Comparison of ENCODE assay signal across 13 mouse cellular contexts in the genomic region with DNA sequence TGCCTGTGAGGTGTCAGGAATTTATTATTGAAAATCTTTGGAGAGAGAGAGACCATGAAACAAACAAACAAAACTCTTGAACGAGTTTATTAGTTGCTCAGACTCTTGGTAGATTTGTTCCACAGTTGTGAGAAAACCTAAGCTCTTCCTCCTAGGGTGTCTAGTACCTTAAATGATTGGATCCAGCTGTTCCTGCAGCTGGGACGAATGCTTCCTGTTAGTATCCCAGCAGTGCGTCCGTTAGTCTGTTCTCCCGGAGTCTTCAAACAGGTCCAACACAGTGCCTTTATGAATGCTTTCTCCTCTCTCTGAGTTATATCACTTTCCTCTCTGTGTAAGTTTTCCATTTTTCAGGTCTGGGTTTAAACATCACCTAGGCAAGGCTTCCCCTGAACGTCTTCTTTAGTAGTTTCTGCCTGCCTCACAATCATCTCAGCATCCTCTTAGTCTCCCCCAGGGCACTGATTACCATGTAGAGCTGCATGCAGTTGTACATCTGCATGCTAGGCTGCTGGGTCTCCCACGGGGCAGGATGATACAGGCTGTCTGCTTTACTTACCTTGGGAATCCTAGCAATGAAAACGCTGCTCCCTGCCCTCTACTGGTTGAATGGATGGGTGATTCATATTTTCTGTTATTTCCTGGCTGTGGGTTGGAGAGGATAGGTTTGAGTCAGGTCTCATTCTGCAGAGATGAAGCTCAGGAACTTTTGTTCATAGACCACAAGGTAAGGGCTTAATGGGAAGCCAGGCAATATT.
A peak's percentile ranks its signal among the peaks of the same experiment; 100 is the strongest.
DNase-seq lines count a peak whose midpoint lies in the region; ATAC-seq and TF ChIP-seq lines count a peak whose summit lies in the region.
"Had no signal": no experiment of that assay in that cellular context is flagged by ENCODE, and none has a peak within 500 bp of the region (broad histone marks: within the 10 kb centered on the region; RNA-seq: fewer than 3 reads in every experiment).

No protein-coding gene starts in this region.

- WGBS in lung, postnatal 0 days = 32% methylated on average over 8 of the region's 8 CpGs
- WGBS in embryonic facial prominence, embryonic 13.5 days = 12% methylated on average over 8 of the region's 8 CpGs
- WGBS in stomach, embryonic 14.5 days = 20% methylated on average over 8 of the region's 8 CpGs

- intact Hi-C loops in heart, postnatal 36 days (cut with DNase I) = no loop called here

- no peaks in the 10 kb centered on the region for H3K36me3 ChIP-seq in lung, postnatal 0 days (ENCODE audit: insufficient read depth, low read length)
- H3K36me3 ChIP-seq in embryonic facial prominence, embryonic 13.5 days = no peaks in the 10 kb centered on the region
- H3K36me3 ChIP-seq in stomach, embryonic 14.5 days (ENCODE audit: control insufficient read depth, insufficient read depth, low read length) = no peaks in the 10 kb centered on the region
- H3K36me3 ChIP-seq: hindbrain, embryonic 10.5 days; lung, embryonic 15.5 days had no signal

- no peak overlapping the region for H3K4me2 ChIP-seq in lung, postnatal 0 days (replicated peaks; ENCODE audit: low read depth, low read length)
- H3K4me2 ChIP-seq in embryonic facial prominence, embryonic 13.5 days = peak overlapping the region; percentile 23; the same call in 1 of the 2 replicates
- no peak overlapping the region for H3K4me2 ChIP-seq in stomach, embryonic 14.5 days (replicated peaks; ENCODE audit: low read depth, low read length)
- H3K4me2 ChIP-seq: lung, embryonic 15.5 days had no signal

- H3K4me3 ChIP-seq in lung, postnatal 0 days (ENCODE audit: low read depth, low read length) = no peak overlapping the region
- no peak overlapping the region for H3K4me3 ChIP-seq in embryonic facial prominence, embryonic 13.5 days
- H3K4me3 ChIP-seq in stomach, embryonic 14.5 days (ENCODE audit: low read depth, low read length) = no peak overlapping the region
- H3K4me3 ChIP-seq: hindbrain, embryonic 10.5 days; lung, embryonic 15.5 days had no signal

- H3K27ac ChIP-seq in lung, postnatal 0 days (ENCODE audit: low read length) = no peak overlapping the region
- no peak overlapping the region for H3K27ac ChIP-seq in embryonic facial prominence, embryonic 13.5 days
- H3K27ac ChIP-seq in stomach, embryonic 14.5 days (ENCODE audit: low read length) = peak overlapping the region; percentile 36; the same call in 1 of the 2 replicates
- H3K27ac ChIP-seq: hindbrain, embryonic 10.5 days; lung, embryonic 15.5 days had no signal

- no peak for TF ChIP-seq EP300 in lung, postnatal 0 days (IDR thresholded peaks at IDR 0.05)

- no peaks in the 10 kb centered on the region; the same call in 1 of the 2 replicates for H3K4me1 ChIP-seq in lung, postnatal 0 days (ENCODE audit: insufficient read depth, low read depth, low read length)
- peaks cover 30% of the 10 kb centered on the region for H3K4me1 ChIP-seq in embryonic facial prominence, embryonic 13.5 days
- H3K4me1 ChIP-seq in stomach, embryonic 14.5 days (ENCODE audit: control insufficient read depth, insufficient read depth, low read length) = peaks cover 16% of the 10 kb centered on the region; the same call in 1 of the 2 replicates
- H3K4me1 ChIP-seq: lung, embryonic 15.5 days had no signal

- no peak for ATAC-seq in lung, postnatal 0 days
- ATAC-seq in embryonic facial prominence, embryonic 13.5 days (ENCODE audit: insufficient number of reproducible peaks, insufficient read depth, low FRiP score, low TSS enrichment, low read depth) = no peak
- no peak; the same call in 1 of the 2 replicates for ATAC-seq in stomach, embryonic 14.5 days (ENCODE audit: insufficient number of reproducible peaks, insufficient read depth, low FRiP score, low read depth)
- ATAC-seq in erythroblast, adult 5-6 weeks (replicated peaks; ENCODE audit: low FRiP score, poor library complexity, severe bottlenecking) = no peak

- no peak overlapping the region for H3K9ac ChIP-seq in lung, postnatal 0 days (replicated peaks; ENCODE audit: low read depth)
- H3K9ac ChIP-seq in embryonic facial prominence, embryonic 13.5 days = no peak overlapping the region
- H3K9ac ChIP-seq in stomach, embryonic 14.5 days (replicated peaks; ENCODE audit: low read depth, low read length) = no peak overlapping the region
- H3K9ac ChIP-seq: lung, embryonic 15.5 days had no signal

- H3K27me3 ChIP-seq in lung, postnatal 0 days (replicated peaks; ENCODE audit: insufficient read depth, low read length) = no peaks in the 10 kb centered on the region
- no peaks in the 10 kb centered on the region for H3K27me3 ChIP-seq in embryonic facial prominence, embryonic 13.5 days
- H3K27me3 ChIP-seq in stomach, embryonic 14.5 days (ENCODE audit: control insufficient read depth, insufficient read depth, low read length) = no peaks in the 10 kb centered on the region
- H3K27me3 ChIP-seq: lung, embryonic 15.5 days had no signal

- no peaks in the 10 kb centered on the region for H3K9me3 ChIP-seq in lung, postnatal 0 days (ENCODE audit: low read length)
- no peaks in the 10 kb centered on the region for H3K9me3 ChIP-seq in embryonic facial prominence, embryonic 13.5 days
- no peaks in the 10 kb centered on the region for H3K9me3 ChIP-seq in stomach, embryonic 14.5 days (ENCODE audit: control insufficient read depth, low read depth, low read length)
- H3K9me3 ChIP-seq: hindbrain, embryonic 10.5 days; lung, embryonic 15.5 days had no signal

- TF ChIP-seq CTCF in lung, postnatal 0 days (IDR thresholded peaks at IDR 0.05) = peak; percentile 19; the same call in 1 of the 2 replicates

- DNase-seq in heart, adult 9 months (ENCODE audit: low spot score in 2 of 2) = peak; percentile 1 to 15
- DNase-seq in heart, postnatal 36 days = no peak
- no peak for DNase-seq in lung, postnatal 0 days (ENCODE audit: low spot score)
- DNase-seq in lung, postnatal 14 days = no peak
- DNase-seq in adrenal gland, postnatal 14 days = no peak
- DNase-seq: cerebellum, adult 2 months; right cerebral cortex, postnatal 4 days; thymus, postnatal 14 days had no signal

Comparison
In these comparisons a context has a peak if more than half of its experiments do, and no peak if none do; other contexts are left out.
1. DNase-seq: peak in heart, adult 9 months (2 of 2); none in heart, postnatal 36 days (0 of 2), lung, postnatal 0 days (single experiment), lung, postnatal 14 days (single experiment) and adrenal gland, postnatal 14 days (single experiment).